Mouse (Mus musculus) forebrain, embryonic 10.5 days (tissue): Measurements from ENCODE around the gene Carmil1. TPM values are rescaled to one million over a fixed set of nuclear protein-coding genes. Genes with fewer than 3 reads are reported as not detected.

Experiments
- DNase-seq: peaks from one replicate; pipeline ENCODE4 v3.0.0-alpha.2; 2017; ENCODE audit warnings: low spot score; ENCODE audit errors: extremely low spot score
- H3K27ac ChIP-seq: fragments of 300-500 bp; sonication (generic); 2 replicates; pipeline ENCODE4 v1.5.1; 2016; ENCODE audit warnings: mild to moderate bottlenecking
- H3K27me3 ChIP-seq: fragments of 300-500 bp; sonication (generic); 2 replicates; pipeline ENCODE4 v1.6.1; 2016; ENCODE audit warnings: mild to moderate bottlenecking; ENCODE audit not compliant: poor library complexity, severe bottlenecking
- H3K36me3 ChIP-seq: fragments of 300-500 bp; sonication (generic); replicated peaks from 2 replicates; pipeline ENCODE4 v1.6.1; 2016; ENCODE audit warnings: mild to moderate bottlenecking, moderate library complexity
- H3K4me1 ChIP-seq: fragments of 300-500 bp; sonication (generic); 2 replicates; pipeline ENCODE4 v1.6.1; 2016
- H3K4me3 ChIP-seq: fragments of 300-500 bp; sonication (generic); 2 replicates; pipeline ENCODE4 v1.5.1; 2016; ENCODE audit warnings: mild to moderate bottlenecking, moderate library complexity
- H3K9me3 ChIP-seq: fragments of 300-500 bp; sonication (generic); 2 replicates; pipeline ENCODE4 v1.6.1; 2016; ENCODE audit warnings: mild to moderate bottlenecking, moderate library complexity
- WGBS: fragments of 180-500 bp; shearing (Covaris S2); methylation state at CpG from one replicate; pipeline ENCODE4 v1.1.7; 2016; 5-methylcytosine and 5-hydroxymethylcytosine counted together
- polyA plus RNA-seq: library from polyadenylated mRNA; unstranded; fragments of >200 nt; fragmentation: Nextera tagmentation; extraction: Ambion mirVana; gene quantifications from 2 replicates; pipeline ENCODE4 v1.2.1, GENCODE M21; 2016

Gene Carmil1
- polyA plus RNA-seq, 1 experiment from 2014 or later = 20.7 TPM

- no peaks in the 10 kb centered on the region for H3K4me1 ChIP-seq
- H3K9me3 ChIP-seq = no peaks in the 10 kb centered on the region
- no peaks in the 10 kb centered on the region for H3K36me3 ChIP-seq
- no peaks in the 10 kb centered on the region for H3K27me3 ChIP-seq
- 74% methylated on average over 2 of the region's 2 CpGs for WGBS
- no peak overlapping the region for H3K4me3 ChIP-seq
- H3K27ac ChIP-seq = no peak overlapping the region
- no peak for DNase-seq
These were observed 278.8 kb downstream of the Carmil1 start for GRCm38 (mm10) chr13:24001797-24002196.

GRCm38 (mm10) chr13:24001081-24001480 lies 279.5 kb downstream of the Carmil1 start:
- H3K4me1 ChIP-seq = no peaks in the 10 kb centered on the region
- H3K27ac ChIP-seq = no peak overlapping the region
- no peaks in the 10 kb centered on the region for H3K9me3 ChIP-seq
- 77% methylated on average over 2 of the region's 2 CpGs for WGBS
- DNase-seq = no peak
- no peaks in the 10 kb centered on the region for H3K36me3 ChIP-seq
- H3K27me3 ChIP-seq = no peaks in the 10 kb centered on the region
- no peak overlapping the region for H3K4me3 ChIP-seq

GRCm38 (mm10) chr13:23998826-23999225 lies 281.8 kb downstream of the Carmil1 start:
- no peak overlapping the region for H3K4me3 ChIP-seq
- no peak overlapping the region for H3K27ac ChIP-seq
- H3K9me3 ChIP-seq = no peaks in the 10 kb centered on the region
- peaks cover 8% of the 10 kb centered on the region for H3K27me3 ChIP-seq
- peaks cover 3% of the 10 kb centered on the region; the same call in 1 of the 2 replicates for H3K4me1 ChIP-seq
- H3K36me3 ChIP-seq = no peaks in the 10 kb centered on the region
- DNase-seq = no peak
- 92% methylated on average over 2 of the region's 2 CpGs for WGBS

- H3K4me3 ChIP-seq = no peak overlapping the region
- no peaks in the 10 kb centered on the region for H3K36me3 ChIP-seq
- H3K9me3 ChIP-seq = no peaks in the 10 kb centered on the region
- no peak for DNase-seq
- WGBS = 69% methylated on average over 3 of the region's 3 CpGs
- peaks cover 12% of the 10 kb centered on the region for H3K4me1 ChIP-seq
- peaks cover 44% of the 10 kb centered on the region for H3K27me3 ChIP-seq
- no peak overlapping the region for H3K27ac ChIP-seq
These were observed 285.8 kb downstream of the Carmil1 start for GRCm38 (mm10) chr13:23994756-23995155.

- Histone ChIP-seq H3K9me3 (no peaks in the 10 kb centered on the region), H3K4me3 (no peak overlapping the region), H3K36me3 (no peaks in the 10 kb centered on the region), H3K27me3 (peaks cover 47% of the 10 kb centered on the region), H3K27ac (no peak overlapping the region), H3K4me1 (peaks cover 12% of the 10 kb centered on the region)
- WGBS = 15% methylated on average over 9 of the region's 9 CpGs
- no peak for DNase-seq
These were observed 286.6 kb downstream of the Carmil1 start for GRCm38 (mm10) chr13:23994024-23994423.

- Histone ChIP-seq H3K27me3 (peaks cover 47% of the 10 kb centered on the region), H3K9me3 (no peaks in the 10 kb centered on the region), H3K4me1 (peaks cover 12% of the 10 kb centered on the region), H3K4me3 (peak within 1 kb of the TSS; percentile 31; the same call in 1 of the 2 replicates), H3K27ac (no peak within 1 kb of the TSS), H3K36me3 (no peaks in the 10 kb centered on the region)
- peak; percentile 69 for DNase-seq
- under 1% methylated on average over 20 of the region's 20 CpGs for WGBS
These were observed 289.7 kb downstream of the Carmil1 start, which contains the start of gene Scgn for GRCm38 (mm10) chr13:23990928-23991327. Scgn (minus strand) TSS chr13:23991214.

- no peak for DNase-seq
- Histone ChIP-seq H3K9me3 (no peaks in the 10 kb centered on the region), H3K4me1 (peaks cover 13% of the 10 kb centered on the region), H3K27ac (no peak overlapping the region), H3K4me3 (peak overlapping the region; percentile 31; the same call in 1 of the 2 replicates), H3K36me3 (no peaks in the 10 kb centered on the region), H3K27me3 (peaks cover 45% of the 10 kb centered on the region)
- 44% methylated on average over 5 of the region's 5 CpGs for WGBS
These were observed 290.1 kb downstream of the Carmil1 start for GRCm38 (mm10) chr13:23990451-23990850.

- WGBS = 57% methylated on average over 3 of the region's 3 CpGs
- no peak for DNase-seq
- Histone ChIP-seq H3K4me1 (peaks cover 5% of the 10 kb centered on the region; the same call in 1 of the 2 replicates), H3K27ac (no peak overlapping the region), H3K9me3 (no peaks in the 10 kb centered on the region), H3K27me3 (peaks cover 6% of the 10 kb centered on the region; the same call in 1 of the 2 replicates), H3K36me3 (no peaks in the 10 kb centered on the region), H3K4me3 (no peak overlapping the region)
These were observed 295.5 kb downstream of the Carmil1 start for GRCm38 (mm10) chr13:23985130-23985529.

GRCm38 (mm10) chr13:23972271-23972670 lies 308.3 kb downstream of the Carmil1 start:
- no peak overlapping the region for H3K4me3 ChIP-seq
- H3K9me3 ChIP-seq = no peaks in the 10 kb centered on the region
- no peak for DNase-seq
- no peaks in the 10 kb centered on the region for H3K36me3 ChIP-seq
- H3K27ac ChIP-seq = no peak overlapping the region
- H3K27me3 ChIP-seq = no peaks in the 10 kb centered on the region
- no peaks in the 10 kb centered on the region for H3K4me1 ChIP-seq
- WGBS = 80% methylated on average over 5 of the region's 5 CpGs

GRCm38 (mm10) chr13:23971870-23972269 lies 308.7 kb downstream of the Carmil1 start:
- H3K36me3 ChIP-seq = no peaks in the 10 kb centered on the region
- no peaks in the 10 kb centered on the region for H3K27me3 ChIP-seq
- H3K9me3 ChIP-seq = no peaks in the 10 kb centered on the region
- WGBS = 80% methylated on average over 2 of the region's 2 CpGs
- no peak for DNase-seq
- H3K27ac ChIP-seq = no peak overlapping the region
- no peaks in the 10 kb centered on the region for H3K4me1 ChIP-seq
- no peak overlapping the region for H3K4me3 ChIP-seq

- no peak for DNase-seq
- Histone ChIP-seq H3K36me3 (no peaks in the 10 kb centered on the region), H3K4me1 (no peaks in the 10 kb centered on the region; the same call in 1 of the 2 replicates), H3K4me3 (no peak overlapping the region), H3K9me3 (no peaks in the 10 kb centered on the region), H3K27ac (no peak overlapping the region), H3K27me3 (no peaks in the 10 kb centered on the region)
- 88% methylated on average over 2 of the region's 2 CpGs for WGBS
These were observed 315.7 kb downstream of the Carmil1 start for GRCm38 (mm10) chr13:23964909-23965308.
